Mouse (Mus musculus) heart, postnatal 0 days (tissue): ENCODE data around the gene Hid1.

Experiments
- CTCF ChIP-seq: IDR thresholded peaks from 2 replicates; pipeline ENCODE4 v1.5.1; 2016; ENCODE audit warnings: antibody characterized with exemption, control low read depth, low read depth
- EP300 ChIP-seq: IDR thresholded peaks from 2 replicates; pipeline ENCODE4 v1.6.1; 2016; ENCODE audit warnings: antibody characterized with exemption, low read depth

- no peak for TF ChIP-seq CTCF
- TF ChIP-seq EP300: no peak
Measured at GRCm38 (mm10) chr11:115406858-115407401, 39.4 kb upstream of the Hid1 start.
